Mouse (Mus musculus): ENCODE data around the gene Rbfox2.

Rbfox2 gene

GRCm38 (mm10) chr15:77031271-77031670, 275.5 kb downstream of the Rbfox2 start:
- DNase-seq (ENCODE audit: low read depth), result no peak

DNA sequence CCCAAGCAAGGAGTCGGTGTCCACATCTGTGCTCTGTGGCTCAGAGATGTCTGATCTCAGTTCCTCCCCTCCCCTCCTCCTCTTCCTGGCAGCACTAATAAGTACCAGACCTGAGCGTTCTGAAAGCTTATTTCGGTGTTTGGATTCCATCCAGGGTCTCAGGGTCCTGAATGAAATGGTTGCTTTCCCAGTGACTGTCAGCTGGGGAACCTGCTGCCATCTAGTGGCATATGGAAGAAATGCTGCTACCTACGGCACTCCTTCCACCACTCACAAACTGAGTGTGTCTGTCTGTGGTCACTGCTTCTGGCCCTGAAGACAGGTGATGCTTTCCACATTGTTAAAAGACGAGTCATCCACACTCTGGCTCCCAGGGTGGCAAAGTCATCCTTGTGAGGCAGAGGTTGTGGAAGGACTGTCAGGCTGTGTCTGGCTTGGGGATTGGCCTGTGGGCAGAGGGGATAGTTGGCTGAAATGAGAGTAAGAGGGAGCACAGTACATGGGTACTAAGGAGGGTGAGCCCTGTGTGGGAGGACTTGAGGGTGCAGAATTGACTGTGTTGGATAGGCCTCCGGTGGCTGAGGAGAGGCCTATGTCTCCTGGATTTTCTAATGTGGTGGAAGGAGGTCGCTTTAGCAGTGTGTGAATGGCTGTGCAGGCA, 277.3 kb downstream of the Rbfox2 start:
- peak; percentile 56 for DNase-seq (ENCODE audit: low read depth)

Measured in naive thymus-derived CD4-positive, alpha-beta T cell, adult 2 months (primary cell).